Mouse (Mus musculus) retina, postnatal 1 day (tissue): ENCODE results near the gene Mpc1.
"Not testable (repeated sequence)": the region's sequence is repeated elsewhere in the genome, so short reads cannot be mapped to it uniquely, and the experiment has no call there.

Experiments
- DNase-seq: peaks from one replicate; pipeline ENCODE4 v3.0.0-alpha.2; 2012

Gene Mpc1

GRCm38 (mm10) chr17:8337159-8337558 is 54.5 kb downstream of the Mpc1 start, which contains the start of gene Prr18:
TSS of gene Prr18 (plus strand) at chr17:8337459.
- not testable (repeated sequence) for DNase-seq

GRCm38 (mm10) chr17:8339666-8340374 is 57.1 kb downstream of the Mpc1 start:
- peak; percentile 57 for DNase-seq

- peak; percentile 67 for DNase-seq
Measured at GRCm38 (mm10) chr17:8340407-8341359, 58.0 kb downstream of the Mpc1 start.

GRCm38 (mm10) chr17:8341360-8341963 is 58.8 kb downstream of the Mpc1 start:
- peak; percentile 32 for DNase-seq

GRCm38 (mm10) chr17:8342706-8343105 is 60.0 kb downstream of the Mpc1 start:
- no peak for DNase-seq

GRCm38 (mm10) chr17:8343416-8343815 is 60.7 kb downstream of the Mpc1 start:
- DNase-seq: no peak
